Mouse (Mus musculus) lung, postnatal 25 days (tissue): Measurements from ENCODE around the gene Hoxd8.

ENCODE experiments used
- DNase-seq: peaks from one replicate; pipeline ENCODE4 v3.0.0; 2022; ENCODE audit warnings: low spot score

Hoxd8 gene

GRCm38 (mm10) chr2:74669650-74670235 lies 34.7 kb upstream of the Hoxd8 start:
- DNase-seq, result no peak

- DNase-seq, result no peak
Measured at GRCm38 (mm10) chr2:74670632-74671188, 33.7 kb upstream of the Hoxd8 start.

GRCm38 (mm10) chr2:74671847-74672246 lies 32.6 kb upstream of the Hoxd8 start:
- no peak for DNase-seq

GRCm38 (mm10) chr2:74672481-74673362 lies 31.7 kb upstream of the Hoxd8 start:
- peak; percentile 23 for DNase-seq

- DNase-seq, result no peak
Measured at GRCm38 (mm10) chr2:74673835-74674425, 30.5 kb upstream of the Hoxd8 start.

- no peak for DNase-seq
Measured at GRCm38 (mm10) chr2:74674881-74675665, 29.3 kb upstream of the Hoxd8 start, which contains the start of gene Hoxd12. Hoxd12 (plus strand) TSS chr2:74675013.

GRCm38 (mm10) chr2:74675666-74676282 lies 28.6 kb upstream of the Hoxd8 start:
- no peak for DNase-seq

GRCm38 (mm10) chr2:74676376-74677052 lies 27.9 kb upstream of the Hoxd8 start:
- DNase-seq, result no peak

- no peak for DNase-seq
Measured at GRCm38 (mm10) chr2:74677106-74677505, 27.3 kb upstream of the Hoxd8 start.

GRCm38 (mm10) chr2:74678891-74679595 lies 25.4 kb upstream of the Hoxd8 start, which contains the start of gene Hoxd11:
Hoxd11 (plus strand) TSS chr2:74679557.
- no peak for DNase-seq

- no peak for DNase-seq
Measured at GRCm38 (mm10) chr2:74679596-74679971, 24.8 kb upstream of the Hoxd8 start.

GRCm38 (mm10) chr2:74679980-74680379 lies 24.4 kb upstream of the Hoxd8 start:
- DNase-seq, result no peak

- no peak for DNase-seq
Measured at GRCm38 (mm10) chr2:74680561-74681398, 23.6 kb upstream of the Hoxd8 start.

- DNase-seq, result no peak
Measured at GRCm38 (mm10) chr2:74681594-74682531, 22.6 kb upstream of the Hoxd8 start.

- no peak for DNase-seq
Measured at GRCm38 (mm10) chr2:74682796-74683195, 21.6 kb upstream of the Hoxd8 start.

- no peak for DNase-seq
Measured at GRCm38 (mm10) chr2:74683471-74683951, 20.9 kb upstream of the Hoxd8 start.

- DNase-seq, result no peak
Measured at GRCm38 (mm10) chr2:74684106-74684505, 20.3 kb upstream of the Hoxd8 start.

- DNase-seq, result no peak
Measured at GRCm38 (mm10) chr2:74685059-74685603, 19.3 kb upstream of the Hoxd8 start.
